Mouse (Mus musculus): ENCODE measurements at regions not wholly inside any gene's neighbourhood (a gene's known extent, or its start where the extent isn't known, plus 50 kb on each side); places are given as distances from the start of the nearest gene placed in this dataset.

DNA sequence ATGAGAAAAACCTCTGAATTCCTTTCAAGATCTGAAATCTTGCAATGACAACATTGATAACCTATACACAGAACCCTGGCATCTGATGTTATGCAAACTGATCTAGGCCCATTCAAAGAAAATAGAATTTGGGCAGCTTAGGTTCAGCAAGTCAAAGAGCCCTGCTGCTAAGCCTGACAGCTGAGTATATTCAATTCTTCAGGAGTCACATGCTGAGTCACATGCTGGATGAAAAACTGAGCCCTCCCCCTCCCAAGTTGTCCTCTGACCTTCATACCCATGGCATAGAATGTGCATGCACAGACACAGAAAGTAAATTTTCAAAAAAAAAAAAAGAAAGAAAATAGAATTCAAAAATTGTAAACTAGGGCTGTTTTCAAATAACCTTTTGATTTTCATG lies 355.6 kb upstream of the Cited2 start:
- TF ChIP-seq POLR2A (IDR thresholded peaks at IDR 0.05; ENCODE audit: low read depth, low read length) = no peak
- TF ChIP-seq CTCF (IDR thresholded peaks at IDR 0.05; ENCODE audit: borderline replicate concordance, insufficient read depth, low read length) = no peak
